Mouse (Mus musculus): Measurements from ENCODE around the gene Nps.
A peak's percentile ranks its signal among the peaks of the same experiment; 100 is the strongest.
"Not testable (repeated sequence)": the region's sequence is repeated elsewhere in the genome, so short reads cannot be mapped to it uniquely, and the experiment has no call there.

Gene Nps

GRCm38 (mm10) chr7:135258053-135258753 lies at the start of gene Nps:
Gene Nps (plus strand): TSS chr7:135258703.
- not testable (repeated sequence) for DNase-seq (ENCODE audit: low spot score)

- DNase-seq (ENCODE audit: low spot score): no peak
Observed at GRCm38 (mm10) chr7:135208947-135209567, 49.4 kb upstream of the Nps start.

- no peak for DNase-seq (ENCODE audit: low spot score)
Observed at GRCm38 (mm10) chr7:135210296-135210695, 48.2 kb upstream of the Nps start.

- DNase-seq (ENCODE audit: low spot score): no peak
Observed at GRCm38 (mm10) chr7:135210831-135211230, 47.7 kb upstream of the Nps start.

GRCm38 (mm10) chr7:135212505-135212904 lies 46.0 kb upstream of the Nps start:
- peak; percentile 22 for DNase-seq (ENCODE audit: low spot score)

GRCm38 (mm10) chr7:135221475-135221874 lies 37.0 kb upstream of the Nps start:
- no peak for DNase-seq (ENCODE audit: low spot score)

GRCm38 (mm10) chr7:135226021-135226420 lies 32.5 kb upstream of the Nps start:
- DNase-seq (ENCODE audit: low spot score): no peak

GRCm38 (mm10) chr7:135237152-135237551 lies 21.4 kb upstream of the Nps start:
- no peak for DNase-seq (ENCODE audit: low spot score)

GRCm38 (mm10) chr7:135239441-135239840 lies 19.1 kb upstream of the Nps start:
- no peak for DNase-seq (ENCODE audit: low spot score)

- DNase-seq (ENCODE audit: low spot score): no peak
Observed at GRCm38 (mm10) chr7:135240006-135240405, 18.5 kb upstream of the Nps start.

GRCm38 (mm10) chr7:135240636-135241035 lies 17.9 kb upstream of the Nps start:
- DNase-seq (ENCODE audit: low spot score): no peak

- no peak for DNase-seq (ENCODE audit: low spot score)
Observed at GRCm38 (mm10) chr7:135244171-135244880, 14.2 kb upstream of the Nps start.

GRCm38 (mm10) chr7:135246386-135246785 lies 12.1 kb upstream of the Nps start:
- DNase-seq (ENCODE audit: low spot score): no peak

- DNase-seq (ENCODE audit: low spot score): no peak
Observed at GRCm38 (mm10) chr7:135253249-135253648, 5.3 kb upstream of the Nps start.

GRCm38 (mm10) chr7:135254423-135254822 lies 4.1 kb upstream of the Nps start:
- no peak for DNase-seq (ENCODE audit: low spot score)

GRCm38 (mm10) chr7:135271011-135271410 lies 12.5 kb downstream of the Nps start:
- no peak for DNase-seq (ENCODE audit: low spot score)

- DNase-seq (ENCODE audit: low spot score): no peak
Observed at GRCm38 (mm10) chr7:135283212-135283611, 24.7 kb downstream of the Nps start.

- DNase-seq (ENCODE audit: low spot score): no peak
Observed at GRCm38 (mm10) chr7:135289976-135290375, 31.5 kb downstream of the Nps start.

GRCm38 (mm10) chr7:135291646-135292236 lies 33.2 kb downstream of the Nps start:
- no peak for DNase-seq (ENCODE audit: low spot score)

- no peak for DNase-seq (ENCODE audit: low spot score)
Observed at GRCm38 (mm10) chr7:135294498-135294897, 36.0 kb downstream of the Nps start.

GRCm38 (mm10) chr7:135304496-135304895 lies 46.0 kb downstream of the Nps start:
- no peak for DNase-seq (ENCODE audit: low spot score)
